Mouse (Mus musculus) kidney, embryonic 15.5 days (tissue): ENCODE data around the gene Scn1a. TPM values are rescaled to one million over a fixed set of nuclear protein-coding genes. Genes with fewer than 3 reads are reported as not detected.

Experiments
- ATAC-seq: fragments of 200-750 bp; cut with Nextera tagmentation; replicated peaks from 2 replicates; pipeline ENCODE4 v1.8.0; 2017; ENCODE audit warnings: moderate TSS enrichment; ENCODE audit not compliant: low FRiP score
- H3K27ac ChIP-seq: fragments of 300-500 bp; sonication (generic); 2 replicates; pipeline ENCODE4 v1.5.1; 2015; ENCODE audit warnings: mild to moderate bottlenecking, inconsistent platforms
- H3K27me3 ChIP-seq: fragments of 300-500 bp; sonication (generic); 2 replicates; pipeline ENCODE4 v1.6.1; 2015; ENCODE audit warnings: inconsistent platforms
- H3K36me3 ChIP-seq: fragments of 300-500 bp; sonication (generic); 2 replicates; pipeline ENCODE4 v1.6.1; 2015; ENCODE audit warnings: inconsistent platforms
- H3K4me1 ChIP-seq: fragments of 300-500 bp; sonication (generic); 2 replicates; pipeline ENCODE4 v1.6.1; 2015; ENCODE audit warnings: inconsistent platforms
- H3K4me2 ChIP-seq: fragments of 300-500 bp; sonication (generic); 2 replicates; pipeline ENCODE4 v1.6.1; 2015; ENCODE audit warnings: moderate library complexity, mild to moderate bottlenecking, inconsistent platforms
- H3K4me3 ChIP-seq: fragments of 300-500 bp; sonication (generic); replicated peaks from 2 replicates; pipeline ENCODE4 v1.5.1; 2015; ENCODE audit warnings: mild to moderate bottlenecking, inconsistent platforms
- H3K9ac ChIP-seq: fragments of 300-500 bp; sonication (generic); 2 replicates; pipeline ENCODE4 v1.6.1; 2015; ENCODE audit warnings: mild to moderate bottlenecking, inconsistent platforms
- H3K9me3 ChIP-seq: fragments of 300-500 bp; sonication (generic); replicated peaks from 2 replicates; pipeline ENCODE4 v1.6.1; 2016; ENCODE audit warnings: inconsistent platforms
- WGBS: fragments of 180-500 bp; shearing (Covaris S2); methylation state at CpG from one replicate; pipeline ENCODE4 v1.1.7; 2015; ENCODE audit warnings: mixed read lengths; 5-methylcytosine and 5-hydroxymethylcytosine counted together
- polyA plus RNA-seq: library from polyadenylated mRNA; unstranded; fragments of >200 nt; fragmentation: Nextera tagmentation; extraction: Ambion mirVana; gene quantifications from 2 replicates; pipeline ENCODE4 v1.2.1, GENCODE M21; 2015

Scn1a gene
- polyA plus RNA-seq, 1 experiment from 2014 or later: 1.3 TPM

DNA sequence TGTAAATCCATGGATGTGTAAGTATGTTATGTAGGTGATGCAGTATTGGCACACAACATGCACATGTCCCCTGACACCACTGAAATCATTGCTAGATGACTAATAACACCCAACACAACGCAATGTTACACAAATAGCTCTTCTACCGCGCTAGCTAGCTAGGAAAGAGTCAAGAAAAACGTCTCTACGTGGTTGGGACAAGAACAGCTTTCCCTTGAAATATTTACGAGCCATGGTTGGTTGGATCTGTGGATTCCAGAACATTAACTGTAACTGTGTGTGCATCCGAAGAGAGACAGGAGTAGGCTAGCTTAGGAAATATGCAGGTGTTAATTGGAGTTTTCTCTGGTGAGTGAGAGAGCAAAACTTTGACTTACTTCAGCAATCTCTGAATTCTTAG lies 219.7 kb downstream of the Scn1a start:
- Histone ChIP-seq H3K9ac (no peak overlapping the region), H3K9me3 (no peaks in the 10 kb centered on the region), H3K4me2 (no peak overlapping the region), H3K4me1 (no peaks in the 10 kb centered on the region), H3K36me3 (peaks cover 52% of the 10 kb centered on the region), H3K4me3 (no peak overlapping the region), H3K27me3 (no peaks in the 10 kb centered on the region), H3K27ac (no peak overlapping the region)
- 63% methylated on average over 7 of the region's 7 CpGs for WGBS
- no peak for ATAC-seq

Other genes starting within 250 kb of the Scn1a start
- 15.4 and 15.5 TPM in 2 replicates for gene Ttc21b, start 184.2 kb downstream of the Scn1a start, polyA plus RNA-seq
- 0.96 and 1.4 TPM in 2 replicates for gene Scn9a, start 194.1 kb upstream of the Scn1a start, polyA plus RNA-seq